Mouse (Mus musculus): ENCODE results near the gene Ptprd. TPM values are rescaled to one million over a fixed set of nuclear protein-coding genes. Genes with fewer than 3 reads are reported as not detected.

Gene Ptprd
- polyA plus RNA-seq, 1 experiment = 0.15 TPM

DNA sequence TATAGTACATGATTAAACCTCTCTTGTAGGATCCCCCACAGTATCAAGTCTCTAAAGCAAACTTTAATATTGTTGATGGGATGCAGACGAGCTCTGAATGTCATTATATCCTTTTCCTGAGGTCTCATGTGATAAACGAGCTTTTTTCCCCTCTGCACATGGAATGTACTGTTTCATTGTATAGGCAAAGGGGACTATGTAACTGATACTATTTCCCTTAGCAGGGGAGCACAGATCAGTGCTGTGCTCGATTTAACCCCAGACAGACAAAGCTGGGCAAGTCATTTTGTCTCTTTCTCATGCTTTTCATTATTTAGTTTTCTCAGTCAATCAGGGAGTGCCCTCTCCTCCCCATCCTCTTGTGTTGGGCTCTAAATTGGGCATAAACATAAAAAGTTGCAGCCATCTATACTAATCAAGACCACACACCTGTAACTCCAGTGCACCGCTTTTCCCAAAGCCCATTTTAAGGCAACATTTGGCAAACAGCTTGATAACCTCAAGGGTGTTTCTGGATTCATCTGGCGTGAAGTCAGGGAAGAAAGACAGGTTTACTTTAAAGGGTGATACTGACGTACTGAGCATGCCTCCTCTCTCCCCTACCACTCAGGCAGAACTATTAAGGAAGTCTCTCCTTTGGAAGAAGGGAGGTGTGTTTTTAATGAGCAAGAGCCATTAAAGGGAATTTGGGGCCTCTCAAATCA, 1709.0 kb downstream of the Ptprd start:
- 74% methylated on average over 6 of the region's 6 CpGs for WGBS
- Histone ChIP-seq H3K27me3 (ENCODE audit: control insufficient read depth, insufficient read depth, low read length) (no peaks in the 10 kb centered on the region), H3K4me3 (ENCODE audit: extremely low read depth, insufficient read depth, insufficient read length) (no peak overlapping the region), H3K27ac (ENCODE audit: insufficient read depth, low read length) (no peak overlapping the region), H3K4me1 (ENCODE audit: control insufficient read depth, insufficient read depth, insufficient read length) (no peaks in the 10 kb centered on the region), H3K36me3 (ENCODE audit: control insufficient read depth, insufficient read depth, low read length) (no peaks in the 10 kb centered on the region)
- no peak for DNase-seq (ENCODE audit: low read depth in 1 of 2, low spot score in 2 of 2)
- TF ChIP-seq CTCF (IDR thresholded peaks at IDR 0.05; ENCODE audit: extremely low read depth, insufficient read depth, insufficient read length, insufficient replicate concordance) = no peak
- no peak for TF ChIP-seq POLR2A (IDR thresholded peaks at IDR 0.05; ENCODE audit: low read depth, low read length)

GRCm38 (mm10) chr4:76485848-76486247, 1725.9 kb downstream of the Ptprd start:
- TF ChIP-seq CTCF (IDR thresholded peaks at IDR 0.05; ENCODE audit: extremely low read depth, insufficient read depth, insufficient read length, insufficient replicate concordance) (no peak), POLR2A (IDR thresholded peaks at IDR 0.05; ENCODE audit: low read depth, low read length) (no peak)
- no peaks in the 10 kb centered on the region for H3K27me3 ChIP-seq (ENCODE audit: control insufficient read depth, insufficient read depth, low read length)
- no peak overlapping the region for H3K4me3 ChIP-seq (ENCODE audit: extremely low read depth, insufficient read depth, insufficient read length)
- no peak overlapping the region for H3K27ac ChIP-seq (ENCODE audit: insufficient read depth, low read length)
- no peaks in the 10 kb centered on the region for H3K4me1 ChIP-seq (ENCODE audit: control insufficient read depth, insufficient read depth, insufficient read length)
- no peaks in the 10 kb centered on the region for H3K36me3 ChIP-seq (ENCODE audit: control insufficient read depth, insufficient read depth, low read length)
- DNase-seq (ENCODE audit: low read depth in 1 of 2, low spot score in 2 of 2) = no peak
- 77% methylated on average over 3 of the region's 3 CpGs for WGBS

GRCm38 (mm10) chr4:76468366-76469100, 1743.2 kb downstream of the Ptprd start:
- Histone ChIP-seq H3K27ac (ENCODE audit: insufficient read depth, low read length) (no peak overlapping the region), H3K4me3 (ENCODE audit: extremely low read depth, insufficient read depth, insufficient read length) (no peak overlapping the region), H3K27me3 (ENCODE audit: control insufficient read depth, insufficient read depth, low read length) (no peaks in the 10 kb centered on the region), H3K4me1 (ENCODE audit: control insufficient read depth, insufficient read depth, insufficient read length) (no peaks in the 10 kb centered on the region), H3K36me3 (ENCODE audit: control insufficient read depth, insufficient read depth, low read length) (no peaks in the 10 kb centered on the region)
- 77% methylated on average over 3 of the region's 3 CpGs for WGBS
- TF ChIP-seq CTCF (IDR thresholded peaks at IDR 0.05; ENCODE audit: extremely low read depth, insufficient read depth, insufficient read length, insufficient replicate concordance) = no peak
- TF ChIP-seq POLR2A (IDR thresholded peaks at IDR 0.05; ENCODE audit: low read depth, low read length) = no peak
- DNase-seq (ENCODE audit: low read depth in 1 of 2, low spot score in 2 of 2) = no peak

GRCm38 (mm10) chr4:76464682-76465081, 1747.1 kb downstream of the Ptprd start:
- no peak overlapping the region for H3K27ac ChIP-seq (ENCODE audit: insufficient read depth, low read length)
- H3K36me3 ChIP-seq (ENCODE audit: control insufficient read depth, insufficient read depth, low read length) = no peaks in the 10 kb centered on the region
- WGBS = 84% methylated on average over 1 of the region's 1 CpGs
- no peak for TF ChIP-seq CTCF (IDR thresholded peaks at IDR 0.05; ENCODE audit: extremely low read depth, insufficient read depth, insufficient read length, insufficient replicate concordance)
- no peak for TF ChIP-seq POLR2A (IDR thresholded peaks at IDR 0.05; ENCODE audit: low read depth, low read length)
- H3K27me3 ChIP-seq (ENCODE audit: control insufficient read depth, insufficient read depth, low read length) = no peaks in the 10 kb centered on the region
- H3K4me3 ChIP-seq (ENCODE audit: extremely low read depth, insufficient read depth, insufficient read length) = no peak overlapping the region
- no peaks in the 10 kb centered on the region for H3K4me1 ChIP-seq (ENCODE audit: control insufficient read depth, insufficient read depth, insufficient read length)
- DNase-seq (ENCODE audit: low read depth in 1 of 2, low spot score in 2 of 2) = no peak

DNA sequence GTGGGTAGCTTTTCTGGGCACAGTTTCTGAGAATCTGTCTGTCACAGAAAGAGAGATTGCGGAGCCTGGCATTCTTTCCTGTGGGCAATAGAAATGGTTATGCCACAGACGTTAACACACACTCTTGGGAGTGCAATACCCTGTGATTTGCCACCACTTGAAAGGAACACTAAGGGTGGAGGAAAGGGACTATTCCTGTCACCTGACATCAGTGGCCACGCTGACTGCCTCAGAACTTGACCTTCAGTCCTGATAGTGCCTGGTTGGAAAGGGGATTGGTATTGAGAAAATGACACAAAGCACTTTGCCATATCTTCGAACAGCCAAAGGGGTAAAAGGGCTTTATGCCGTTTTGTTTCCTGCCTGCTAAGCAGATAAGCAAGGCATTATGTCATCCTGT, 1750.4 kb downstream of the Ptprd start:
- Histone ChIP-seq H3K4me3 (ENCODE audit: extremely low read depth, insufficient read depth, insufficient read length) (no peak overlapping the region), H3K27ac (ENCODE audit: insufficient read depth, low read length) (no peak overlapping the region), H3K27me3 (ENCODE audit: control insufficient read depth, insufficient read depth, low read length) (no peaks in the 10 kb centered on the region), H3K36me3 (ENCODE audit: control insufficient read depth, insufficient read depth, low read length) (no peaks in the 10 kb centered on the region), H3K4me1 (ENCODE audit: control insufficient read depth, insufficient read depth, insufficient read length) (no peaks in the 10 kb centered on the region)
- DNase-seq (ENCODE audit: low read depth in 1 of 2, low spot score in 2 of 2) = no peak
- TF ChIP-seq POLR2A (IDR thresholded peaks at IDR 0.05; ENCODE audit: low read depth, low read length) (no peak), CTCF (IDR thresholded peaks at IDR 0.05; ENCODE audit: extremely low read depth, insufficient read depth, insufficient read length, insufficient replicate concordance) (no peak)
- WGBS = 33% methylated on average over 5 of the region's 5 CpGs

DNA sequence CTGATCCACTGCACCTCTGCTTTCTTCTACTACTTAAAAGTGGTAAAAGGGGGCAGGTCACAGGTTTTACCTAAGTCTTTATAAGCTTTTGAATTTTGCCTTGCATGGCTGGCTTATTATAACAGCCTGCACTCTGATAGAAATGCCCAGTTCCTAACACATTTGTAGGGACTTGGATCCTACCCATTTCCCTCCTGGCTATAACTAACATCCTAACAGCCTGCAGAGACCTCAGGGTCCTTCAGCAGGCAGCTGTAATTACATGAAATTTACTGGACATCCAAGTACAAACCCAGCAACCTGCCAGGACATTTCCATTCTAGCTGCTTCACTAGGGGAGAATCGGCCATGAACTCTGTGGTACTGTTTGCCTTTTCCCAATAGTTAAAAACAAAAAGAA, 1751.2 kb downstream of the Ptprd start:
- no peak for DNase-seq (ENCODE audit: low read depth in 1 of 2, low spot score in 2 of 2)
- Histone ChIP-seq H3K36me3 (ENCODE audit: control insufficient read depth, insufficient read depth, low read length) (no peaks in the 10 kb centered on the region), H3K27ac (ENCODE audit: insufficient read depth, low read length) (no peak overlapping the region), H3K4me3 (ENCODE audit: extremely low read depth, insufficient read depth, insufficient read length) (no peak overlapping the region), H3K4me1 (ENCODE audit: control insufficient read depth, insufficient read depth, insufficient read length) (no peaks in the 10 kb centered on the region), H3K27me3 (ENCODE audit: control insufficient read depth, insufficient read depth, low read length) (no peaks in the 10 kb centered on the region)
- WGBS = 74% methylated on average over 1 of the region's 1 CpGs
- TF ChIP-seq POLR2A (IDR thresholded peaks at IDR 0.05; ENCODE audit: low read depth, low read length) (no peak), CTCF (IDR thresholded peaks at IDR 0.05; ENCODE audit: extremely low read depth, insufficient read depth, insufficient read length, insufficient replicate concordance) (no peak)

DNA sequence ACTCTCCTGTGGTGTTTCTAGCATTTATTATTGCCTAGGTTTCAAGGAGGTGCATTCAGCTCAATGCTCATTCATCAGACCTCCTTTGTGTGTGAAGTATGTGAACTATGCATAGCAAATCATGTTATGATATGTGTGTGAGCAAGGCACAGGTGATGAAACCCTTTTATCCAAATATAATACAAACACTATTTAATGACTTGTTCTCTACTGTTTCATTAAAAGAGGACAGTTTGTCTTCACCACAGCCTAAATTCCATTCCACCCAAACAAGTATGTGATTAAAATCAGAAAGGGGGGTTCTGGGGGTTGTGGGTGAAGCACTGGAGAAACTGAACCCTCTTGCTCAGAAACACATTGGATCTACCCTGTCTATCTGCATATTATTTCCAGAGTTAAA, 1752.1 kb downstream of the Ptprd start:
- H3K27me3 ChIP-seq (ENCODE audit: control insufficient read depth, insufficient read depth, low read length) = no peaks in the 10 kb centered on the region
- TF ChIP-seq CTCF (IDR thresholded peaks at IDR 0.05; ENCODE audit: extremely low read depth, insufficient read depth, insufficient read length, insufficient replicate concordance) = no peak
- TF ChIP-seq POLR2A (IDR thresholded peaks at IDR 0.05; ENCODE audit: low read depth, low read length) = no peak
- no peak overlapping the region for H3K4me3 ChIP-seq (ENCODE audit: extremely low read depth, insufficient read depth, insufficient read length)
- no peaks in the 10 kb centered on the region for H3K4me1 ChIP-seq (ENCODE audit: control insufficient read depth, insufficient read depth, insufficient read length)
- no peak overlapping the region for H3K27ac ChIP-seq (ENCODE audit: insufficient read depth, low read length)
- no peaks in the 10 kb centered on the region for H3K36me3 ChIP-seq (ENCODE audit: control insufficient read depth, insufficient read depth, low read length)
- DNase-seq (ENCODE audit: low read depth in 1 of 2, low spot score in 2 of 2) = no peak
